Mouse (Mus musculus) kidney, postnatal 0 days (tissue): Measurements from ENCODE around the gene 2210016L21Rik. TPM values are rescaled to one million over a fixed set of nuclear protein-coding genes. Genes with fewer than 3 reads are reported as not detected.

Experiments used
- ATAC-seq: fragments of 200-750 bp; cut with Nextera tagmentation; replicated peaks from 2 replicates; pipeline ENCODE4 v1.8.0; 2017; ENCODE audit warnings: low read depth, moderate number of reproducible peaks, moderate TSS enrichment, moderate library complexity; ENCODE audit not compliant: low FRiP score
- DNase-seq: peaks from one replicate; pipeline ENCODE4 v3.0.0-alpha.2; 2016; ENCODE audit warnings: low spot score
- H3K27ac ChIP-seq: fragments of 300-500 bp; sonication (generic); 2 replicates; pipeline ENCODE4 v1.5.1; 2014; ENCODE audit warnings: mild to moderate bottlenecking
- H3K27me3 ChIP-seq: fragments of 300-500 bp; sonication (generic); 2 replicates; pipeline ENCODE4 v1.6.1; 2014; ENCODE audit warnings: low read length, mixed read lengths; ENCODE audit not compliant: insufficient read depth
- H3K36me3 ChIP-seq: fragments of 300-500 bp; sonication (generic); 2 replicates; pipeline ENCODE4 v1.6.1; 2014; ENCODE audit warnings: low read length, mixed read lengths; ENCODE audit not compliant: insufficient read depth
- H3K4me1 ChIP-seq: fragments of 300-500 bp; sonication (generic); replicated peaks from 2 replicates; pipeline ENCODE4 v1.6.1; 2014; ENCODE audit warnings: antibody characterized with exemption, low read length, mixed read lengths; ENCODE audit not compliant: insufficient read depth
- H3K4me2 ChIP-seq: fragments of 300-500 bp; sonication (generic); 2 replicates; pipeline ENCODE4 v1.6.1; 2014; ENCODE audit warnings: mild to moderate bottlenecking, low read length, moderate library complexity, mixed read lengths
- H3K4me3 ChIP-seq: fragments of 300-500 bp; sonication (generic); replicated peaks from 2 replicates; pipeline ENCODE4 v1.5.1; 2014; ENCODE audit warnings: low read depth, low read length
- H3K9ac ChIP-seq: fragments of 300-500 bp; sonication (generic); 2 replicates; pipeline ENCODE4 v1.6.1; 2014; ENCODE audit warnings: low read depth, low read length
- H3K9me3 ChIP-seq: fragments of 300-500 bp; sonication (generic); replicated peaks from 2 replicates; pipeline ENCODE4 v1.6.1; 2016; ENCODE audit warnings: low read length, inconsistent platforms, mixed read lengths
- CTCF ChIP-seq: IDR thresholded peaks from 2 replicates; pipeline ENCODE4 v1.5.1; 2016; ENCODE audit warnings: antibody characterized with exemption, low read depth, mild to moderate bottlenecking, moderate library complexity
- WGBS: fragments of 180-500 bp; shearing (Covaris S2); extraction: QIAGEN DNeasy Blood & Tissue Kit; methylation state at CpG from one replicate; pipeline ENCODE4 v1.1.7; 2014; 5-methylcytosine and 5-hydroxymethylcytosine counted together
- polyA plus RNA-seq: library from polyadenylated mRNA; unstranded; fragments of >200 nt; fragmentation: Nextera tagmentation; extraction: Ambion mirVana; gene quantifications from 2 replicates; pipeline ENCODE4 v1.2.1, GENCODE M21; 2015

Gene 2210016L21Rik
- polyA plus RNA-seq, 1 experiment from 2014 or later: 75.3 TPM

- ATAC-seq: no peak
- H3K9me3 ChIP-seq: no peaks in the 10 kb centered on the region
- 78% methylated on average over 9 of the region's 9 CpGs for WGBS
- H3K4me1 ChIP-seq: peaks cover 11% of the 10 kb centered on the region; the same call in 1 of the 2 replicates
- no peak overlapping the region for H3K9ac ChIP-seq
- H3K4me2 ChIP-seq: no peak overlapping the region
- no peak for DNase-seq
- no peak for TF ChIP-seq CTCF
- no peak overlapping the region for H3K27ac ChIP-seq
- peaks cover 35% of the 10 kb centered on the region; the same call in 1 of the 2 replicates for H3K36me3 ChIP-seq
- H3K27me3 ChIP-seq: no peaks in the 10 kb centered on the region
- H3K4me3 ChIP-seq: no peak overlapping the region
Measured at GRCm38 (mm10) chr5:114949812-114950211, 7.9 kb downstream of the 2210016L21Rik start.

DNA sequence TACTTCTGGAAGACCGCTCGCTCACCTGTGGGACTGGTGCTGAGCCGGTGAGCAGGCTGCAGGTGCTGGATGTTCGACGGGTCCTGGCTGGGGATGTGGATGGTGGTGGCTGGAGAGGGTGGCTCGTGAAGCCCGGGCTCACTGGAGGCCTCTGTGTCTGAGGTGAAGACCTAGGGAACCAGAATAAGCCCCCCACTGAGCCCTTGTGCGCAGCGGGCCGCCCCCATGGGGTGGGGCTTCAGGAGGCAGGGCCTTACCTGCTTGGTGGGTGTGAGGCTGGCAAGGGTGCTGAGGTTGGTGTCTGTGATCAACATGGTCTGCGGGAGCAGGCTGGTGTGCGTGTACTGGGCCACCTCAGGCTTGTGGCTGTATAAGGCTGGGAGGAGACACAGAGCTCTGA lies 8.7 kb downstream of the 2210016L21Rik start:
- Histone ChIP-seq H3K36me3 (peaks cover 35% of the 10 kb centered on the region; the same call in 1 of the 2 replicates), H3K4me1 (peaks cover 11% of the 10 kb centered on the region; the same call in 1 of the 2 replicates), H3K9ac (0 out of 2 replicates have a peak overlapping the region, but pooled peaks have one; percentile 18), H3K27me3 (no peaks in the 10 kb centered on the region), H3K4me2 (no peak overlapping the region), H3K9me3 (no peaks in the 10 kb centered on the region), H3K4me3 (no peak overlapping the region), H3K27ac (no peak overlapping the region)
- DNase-seq (no peak), ATAC-seq (no peak)
- TF ChIP-seq CTCF: no peak
- 75% methylated on average over 12 of the region's 12 CpGs for WGBS

- Histone ChIP-seq H3K27ac (no peak overlapping the region), H3K36me3 (peaks cover 32% of the 10 kb centered on the region; the same call in 1 of the 2 replicates), H3K9me3 (no peaks in the 10 kb centered on the region), H3K4me2 (no peak overlapping the region), H3K4me1 (peaks cover 11% of the 10 kb centered on the region; the same call in 1 of the 2 replicates), H3K4me3 (no peak overlapping the region), H3K27me3 (no peaks in the 10 kb centered on the region), H3K9ac (0 out of 2 replicates have a peak overlapping the region, but pooled peaks have one; percentile 18)
- 63% methylated on average over 21 of the region's 21 CpGs for WGBS
- no peak for TF ChIP-seq CTCF
- DNase-seq (no peak), ATAC-seq (peak; percentile 50)
Measured at GRCm38 (mm10) chr5:114951279-114951880, 9.4 kb downstream of the 2210016L21Rik start.

- no peak overlapping the region for H3K27ac ChIP-seq
- H3K36me3 ChIP-seq: 0 out of 2 replicates have a peak, but pooled peaks cover 14% of the 10 kb centered on the region
- no peak for TF ChIP-seq CTCF
- ATAC-seq: no peak
- 88% methylated on average over 14 of the region's 14 CpGs for WGBS
- peaks cover 11% of the 10 kb centered on the region; the same call in 1 of the 2 replicates for H3K4me1 ChIP-seq
- H3K9ac ChIP-seq: no peak overlapping the region
- H3K9me3 ChIP-seq: no peaks in the 10 kb centered on the region
- H3K4me2 ChIP-seq: no peak overlapping the region
- no peaks in the 10 kb centered on the region for H3K27me3 ChIP-seq
- no peak overlapping the region for H3K4me3 ChIP-seq
- DNase-seq: no peak
Measured at GRCm38 (mm10) chr5:114953326-114953725, 11.4 kb downstream of the 2210016L21Rik start.

DNA sequence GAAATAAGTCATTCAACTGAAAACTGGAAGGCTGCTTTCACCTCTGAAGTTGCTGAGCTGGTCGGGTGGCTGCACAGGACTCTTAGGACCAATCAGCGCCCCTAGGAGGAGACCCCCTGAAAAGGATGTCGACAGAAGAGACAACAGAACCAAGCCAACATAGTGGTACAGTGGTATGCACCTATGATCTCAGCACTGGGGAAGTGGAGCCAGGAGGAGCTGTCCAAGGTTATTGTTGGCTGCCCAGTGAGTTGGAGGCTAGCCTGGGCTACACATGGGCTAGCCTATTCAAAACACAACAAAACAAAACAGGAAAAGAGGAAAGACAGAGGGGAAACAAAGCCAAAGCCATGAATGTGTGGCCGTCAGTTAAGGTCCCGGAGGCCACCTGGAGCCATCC lies 16.1 kb downstream of the 2210016L21Rik start:
- Histone ChIP-seq H3K4me1 (peaks cover 6% of the 10 kb centered on the region; the same call in 1 of the 2 replicates), H3K9me3 (no peaks in the 10 kb centered on the region), H3K4me3 (no peak overlapping the region), H3K4me2 (no peak overlapping the region), H3K27ac (no peak overlapping the region), H3K9ac (no peak overlapping the region), H3K27me3 (no peaks in the 10 kb centered on the region), H3K36me3 (no peaks in the 10 kb centered on the region)
- ATAC-seq (no peak), DNase-seq (no peak)
- WGBS: 86% methylated on average over 5 of the region's 5 CpGs
- no peak for TF ChIP-seq CTCF

DNA sequence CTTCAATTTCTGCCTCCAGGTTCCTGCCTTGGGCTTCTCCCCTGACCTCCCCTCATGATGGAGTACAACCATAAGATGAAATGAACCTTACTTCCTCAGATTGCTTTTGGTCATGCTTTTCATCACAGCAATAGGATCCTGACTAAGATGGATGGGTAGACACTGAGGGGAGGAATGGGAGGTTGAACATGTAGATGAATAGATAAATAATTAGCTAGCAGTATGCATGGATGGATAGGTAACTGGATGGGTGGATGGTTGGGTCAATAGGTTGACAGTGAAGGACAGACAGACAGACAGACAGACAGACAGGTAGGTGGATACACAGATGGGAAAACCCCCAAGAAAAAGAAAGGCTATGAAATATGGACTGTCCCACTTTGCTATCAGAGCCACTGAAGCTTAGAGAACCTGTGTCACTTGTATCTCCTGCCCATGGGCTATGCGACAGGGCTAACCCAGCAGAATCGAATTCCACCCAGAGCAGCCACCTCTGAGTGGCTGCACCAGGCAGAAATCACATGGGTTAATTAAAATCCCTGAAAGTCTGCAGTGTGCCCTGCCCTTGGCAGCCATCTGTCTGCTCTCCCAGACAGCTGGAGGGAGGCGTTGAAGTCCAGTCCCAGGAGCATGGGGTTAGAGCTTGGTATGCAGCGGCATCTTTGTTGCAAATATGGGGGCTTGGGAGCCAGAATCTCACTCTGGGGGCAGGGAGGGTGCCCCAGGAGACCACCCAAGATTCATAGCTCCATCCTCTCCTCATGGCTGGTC lies 19.8 kb downstream of the 2210016L21Rik start:
- H3K9me3 ChIP-seq: no peaks in the 10 kb centered on the region
- 17% methylated on average over 4 of the region's 4 CpGs for WGBS
- DNase-seq (peak; percentile 73), ATAC-seq (peak; percentile 60)
- H3K9ac ChIP-seq: no peak overlapping the region
- no peak overlapping the region for H3K4me3 ChIP-seq
- peak overlapping the region; percentile 57; the same call in 1 of the 2 replicates for H3K27ac ChIP-seq
- H3K27me3 ChIP-seq: no peaks in the 10 kb centered on the region
- H3K36me3 ChIP-seq: no peaks in the 10 kb centered on the region
- TF ChIP-seq CTCF: no peak
- H3K4me1 ChIP-seq: peaks cover 10% of the 10 kb centered on the region
- H3K4me2 ChIP-seq: no peak overlapping the region
